Mouse (Mus musculus): ENCODE results near the gene Btf3l4. TPM values are rescaled to one million over a fixed set of nuclear protein-coding genes. Genes with fewer than 3 reads are reported as not detected.
A peak's percentile ranks its signal among the peaks of the same experiment; 100 is the strongest.

Btf3l4 gene
- polyA plus RNA-seq, 1 experiment from 2014 or later: 251 TPM

DNA sequence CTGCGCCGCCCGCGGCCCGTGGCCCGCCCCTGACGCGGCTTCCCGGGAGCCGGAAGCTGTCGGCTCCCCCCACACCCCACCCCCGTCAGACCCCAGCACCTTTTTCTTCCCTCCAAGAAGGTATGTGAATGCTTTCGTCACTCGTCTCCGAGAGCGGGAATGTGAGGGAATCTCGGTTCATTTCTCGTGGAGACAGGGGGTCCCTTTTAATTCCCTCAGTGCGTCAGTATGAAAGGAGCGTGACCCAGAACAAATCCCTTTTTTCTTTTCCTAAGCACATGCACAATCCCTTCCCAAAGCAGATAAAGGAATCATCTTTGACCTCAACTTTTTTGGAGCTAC lies 52.6 kb downstream of the Btf3l4 start:
- DNase-seq (ENCODE audit: low spot score): no peak
- no peaks in the 10 kb centered on the region for H3K36me3 ChIP-seq (ENCODE audit: control insufficient read depth, insufficient read depth, low read length)
- H3K9me3 ChIP-seq (ENCODE audit: control insufficient read depth, low read length): no peaks in the 10 kb centered on the region
- H3K4me2 ChIP-seq (ENCODE audit: low read depth, severe bottlenecking): peak overlapping the region; percentile 71
- no peaks in the 10 kb centered on the region for H3K4me1 ChIP-seq (ENCODE audit: control insufficient read depth, insufficient read depth, low read length)
- H3K9ac ChIP-seq (ENCODE audit: low read length): peak overlapping the region; percentile 98
- peak overlapping the region; percentile 95 for H3K27ac ChIP-seq (replicated peaks; ENCODE audit: low read depth, low read length)
- peak overlapping the region; percentile 92 for H3K4me3 ChIP-seq (ENCODE audit: low read depth, low read length)
- 0% methylated on average over 20 of the region's 20 CpGs for WGBS
- no peaks in the 10 kb centered on the region for H3K27me3 ChIP-seq (ENCODE audit: control insufficient read depth, insufficient read depth, low read length)
- no peak for ATAC-seq (ENCODE audit: insufficient number of reproducible peaks, low FRiP score, low TSS enrichment, low read depth)

DNA sequence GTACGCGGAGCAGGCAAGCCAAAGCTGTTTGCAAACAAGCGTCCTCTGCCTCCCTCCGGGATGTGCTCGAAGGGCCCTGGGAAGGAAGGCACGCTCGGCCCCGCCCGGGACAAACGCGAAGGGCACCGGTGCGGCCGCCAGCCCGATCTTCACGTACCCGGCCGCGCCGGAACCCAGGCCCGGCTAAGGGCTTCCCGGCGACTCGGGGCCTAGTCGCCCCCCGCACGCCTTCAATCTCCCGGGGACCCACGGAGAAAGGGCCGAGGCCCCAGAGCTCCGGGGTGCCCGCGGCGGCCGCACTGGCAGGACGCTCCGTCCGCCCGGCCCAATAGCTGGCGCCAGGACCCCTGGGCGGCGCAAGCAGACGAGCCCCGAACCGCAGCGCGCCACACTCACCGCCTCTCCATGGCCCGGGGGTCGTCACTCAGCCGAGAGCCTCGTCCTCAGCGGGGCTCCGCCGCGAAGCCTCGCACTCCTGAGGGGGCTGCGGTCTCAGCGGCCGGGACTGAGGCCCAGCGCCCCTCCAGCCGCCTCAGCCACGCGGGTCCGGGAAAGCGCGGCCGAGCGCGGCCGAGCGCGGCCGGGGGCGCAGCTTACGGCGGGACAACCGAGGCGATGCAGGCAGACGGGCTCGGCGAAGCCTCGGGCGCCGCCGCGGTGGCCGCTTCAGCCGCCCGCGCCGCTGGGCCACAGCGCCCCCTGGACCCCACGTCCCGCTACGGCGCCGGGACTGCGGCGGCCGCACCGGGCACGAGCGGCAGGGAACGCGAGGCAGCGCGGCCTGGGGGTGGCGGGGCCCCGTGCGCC lies 53.2 kb downstream of the Btf3l4 start, which contains the start of gene Zfyve9:
Zfyve9 (minus strand) TSS at position 742 of the 807 bp plus-strand sequence.
- Histone ChIP-seq H3K4me1 (ENCODE audit: control insufficient read depth, insufficient read depth, low read length) (no peaks in the 10 kb centered on the region), H3K36me3 (ENCODE audit: control insufficient read depth, insufficient read depth, low read length) (no peaks in the 10 kb centered on the region), H3K27ac (replicated peaks; ENCODE audit: low read depth, low read length) (peak within 1 kb of the TSS; percentile 95), H3K4me2 (ENCODE audit: low read depth, severe bottlenecking) (peak within 1 kb of the TSS; percentile 71), H3K9ac (ENCODE audit: low read length) (peak within 1 kb of the TSS; percentile 98), H3K9me3 (ENCODE audit: control insufficient read depth, low read length) (no peaks in the 10 kb centered on the region), H3K4me3 (ENCODE audit: low read depth, low read length) (peak within 1 kb of the TSS; percentile 92), H3K27me3 (ENCODE audit: control insufficient read depth, insufficient read depth, low read length) (no peaks in the 10 kb centered on the region)
- DNase-seq (ENCODE audit: low spot score): peak; percentile 84
- under 1% methylated on average over 85 of the region's 111 CpGs for WGBS
- ATAC-seq (ENCODE audit: insufficient number of reproducible peaks, low FRiP score, low TSS enrichment, low read depth): peak; percentile 87

DNA sequence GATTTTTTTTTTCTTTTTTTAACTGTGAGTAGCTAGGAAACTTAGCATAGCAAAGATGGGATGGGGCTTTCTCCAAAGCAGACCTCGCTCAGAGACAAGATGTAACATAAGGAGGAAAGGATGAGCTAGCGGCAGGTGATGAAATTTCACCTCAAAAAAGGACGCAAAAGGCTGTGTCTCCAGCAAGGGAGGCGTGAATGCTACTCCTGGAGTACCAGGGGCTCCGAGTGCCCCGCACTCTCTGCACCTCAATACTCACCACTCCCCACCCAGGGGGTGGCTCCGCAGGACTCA lies 53.7 kb downstream of the Btf3l4 start:
- peak overlapping the region; percentile 71 for H3K4me2 ChIP-seq (ENCODE audit: low read depth, severe bottlenecking)
- no peaks in the 10 kb centered on the region for H3K27me3 ChIP-seq (ENCODE audit: control insufficient read depth, insufficient read depth, low read length)
- H3K27ac ChIP-seq (replicated peaks; ENCODE audit: low read depth, low read length): peak overlapping the region; percentile 95
- H3K36me3 ChIP-seq (ENCODE audit: control insufficient read depth, insufficient read depth, low read length): no peaks in the 10 kb centered on the region
- peak overlapping the region; percentile 98 for H3K9ac ChIP-seq (ENCODE audit: low read length)
- H3K9me3 ChIP-seq (ENCODE audit: control insufficient read depth, low read length): no peaks in the 10 kb centered on the region
- ATAC-seq (ENCODE audit: insufficient number of reproducible peaks, low FRiP score, low TSS enrichment, low read depth): no peak
- 0% methylated on average over 7 of the region's 7 CpGs for WGBS
- no peak for DNase-seq (ENCODE audit: low spot score)
- peak overlapping the region; percentile 92 for H3K4me3 ChIP-seq (ENCODE audit: low read depth, low read length)
- H3K4me1 ChIP-seq (ENCODE audit: control insufficient read depth, insufficient read depth, low read length): no peaks in the 10 kb centered on the region

DNA sequence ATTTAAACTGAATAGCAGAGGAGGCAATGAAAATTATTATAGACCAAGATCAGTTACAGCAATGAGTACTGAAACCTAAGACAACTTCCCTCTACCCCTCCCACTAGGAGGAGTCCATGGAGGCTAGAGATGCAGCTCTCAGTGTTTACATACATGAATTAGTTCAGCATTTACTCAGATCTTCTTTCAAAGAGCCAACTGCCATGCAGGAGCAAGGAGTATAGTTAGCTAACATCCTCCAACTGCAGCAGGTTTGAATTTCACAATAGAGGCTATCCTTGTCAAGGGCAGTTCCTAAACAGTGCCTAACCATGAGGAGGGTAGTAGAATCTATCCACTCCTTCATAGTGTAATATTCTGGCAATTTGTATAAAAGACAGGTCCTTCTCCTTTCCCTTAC lies 64.9 kb downstream of the Btf3l4 start:
- H3K27ac ChIP-seq (replicated peaks; ENCODE audit: low read depth, low read length): no peak overlapping the region
- H3K9ac ChIP-seq (ENCODE audit: low read length): no peak overlapping the region
- ATAC-seq (ENCODE audit: insufficient number of reproducible peaks, low FRiP score, low TSS enrichment, low read depth) (no peak), DNase-seq (ENCODE audit: low spot score) (no peak)
- no peak overlapping the region for H3K4me2 ChIP-seq (ENCODE audit: low read depth, severe bottlenecking)
- H3K4me3 ChIP-seq (ENCODE audit: low read depth, low read length): no peak overlapping the region
- no peaks in the 10 kb centered on the region for H3K27me3 ChIP-seq (ENCODE audit: control insufficient read depth, insufficient read depth, low read length)
- no peaks in the 10 kb centered on the region for H3K4me1 ChIP-seq (ENCODE audit: control insufficient read depth, insufficient read depth, low read length)
- H3K36me3 ChIP-seq (ENCODE audit: control insufficient read depth, insufficient read depth, low read length): no peaks in the 10 kb centered on the region
- H3K9me3 ChIP-seq (ENCODE audit: control insufficient read depth, low read length): no peaks in the 10 kb centered on the region

Other genes with a start within 250 kb of the Btf3l4 start
- gene Cc2d1b, start 213.7 kb downstream of the Btf3l4 start, polyA plus RNA-seq (2014; fragmentation: Nextera tagmentation; extraction: Ambion mirVana): 27.6 and 27.7 TPM in 2 replicates
- gene 3110021N24Rik, start 114.0 kb downstream of the Btf3l4 start, polyA plus RNA-seq (2014; fragmentation: Nextera tagmentation; extraction: Ambion mirVana): 1.2 and 1.8 TPM in 2 replicates
- gene Zfyve9, start 52.8 kb downstream of the Btf3l4 start, polyA plus RNA-seq (2014; fragmentation: Nextera tagmentation; extraction: Ambion mirVana): 4.7 and 4.8 TPM in 2 replicates
- gene Txndc12, start 987 bp upstream of the Btf3l4 start, polyA plus RNA-seq (2014; fragmentation: Nextera tagmentation; extraction: Ambion mirVana): 116 TPM in 2 replicates
- 59.3 and 60.9 TPM in 2 replicates for gene Kti12, start 14.2 kb upstream of the Btf3l4 start, polyA plus RNA-seq (2014; fragmentation: Nextera tagmentation; extraction: Ambion mirVana)
- 0.71 and 1.5 TPM in 2 replicates for gene A730015C16Rik, start 15.0 kb upstream of the Btf3l4 start, polyA plus RNA-seq (2014; fragmentation: Nextera tagmentation; extraction: Ambion mirVana)
- 13.3 and 13.4 TPM in 2 replicates for gene Rab3b, start 45.4 kb upstream of the Btf3l4 start, polyA plus RNA-seq (2014; fragmentation: Nextera tagmentation; extraction: Ambion mirVana)
- gene Nrd1, start 167.0 kb upstream of the Btf3l4 start, polyA plus RNA-seq (2014; fragmentation: Nextera tagmentation; extraction: Ambion mirVana): 54.6 and 67.7 TPM in 2 replicates